Mouse (Mus musculus): ENCODE measurements around the gene Ubald1. TPM values are rescaled to one million over a fixed set of nuclear protein-coding genes. Genes with fewer than 3 reads are reported as not detected.

Gene Ubald1
- total and polyA plus RNA-seq, 3 experiments, result 9.6 to 53.7 (median 11.6) TPM

- Histone ChIP-seq H3K27me3 (replicated peaks) (no peaks in the 10 kb centered on the region), H3K79me2 (replicated peaks; ENCODE audit: control insufficient read depth, extremely low read depth, insufficient read depth, poor library complexity, severe bottlenecking) (no peaks in the 10 kb centered on the region), H3K4me1 (ENCODE audit: control insufficient read depth in 1 of 2, insufficient read depth in 2 of 2) (peaks cover 11 to 39% of the 10 kb centered on the region in 2 experiments), H3K27ac (ENCODE audit: insufficient read depth, low read depth) (no peak overlapping the region), H3K9me3 (replicated peaks; ENCODE audit: low read length) (no peaks in the 10 kb centered on the region), H3K36me3 (replicated peaks in 1 of 2; ENCODE audit: control insufficient read depth in 1 of 2, insufficient read depth in 1 of 2, low read length in 1 of 2) (peaks cover 0 to 6% of the 10 kb centered on the region in 2 experiments), H3K9ac (ENCODE audit: insufficient read depth, low read depth) (no peak overlapping the region), H3K4me2 (ENCODE audit: insufficient read depth, low read depth, poor library complexity, severe bottlenecking) (peak overlapping the region; percentile 14; the same call in 1 of the 2 replicates), H3K4me3 (replicated peaks in 1 of 3; ENCODE audit: low read depth in 2 of 3, low read length in 2 of 3, poor library complexity in 1 of 3) (no peak overlapping the region)
- dilution Hi-C loops (cut with MboI; ENCODE audit: extremely low pct_ligation_motif_present, extremely low pct_unique_long_range_greater_than_20kb, low sequenced_read_pairs) (no loop called here), in situ Hi-C loops (cut with MboI; ENCODE audit: low pct_ligation_motif_present, low pct_unique_long_range_greater_than_20kb, low sequenced_read_pairs) (loop anchor here (25.0 kb wide), 1 partner anchor 101 kb away; no protein-coding TSS in a partner anchor)
- no peak for DNase-seq (ENCODE audit: extremely low read depth)
- TF ChIP-seq UBTF (IDR thresholded peaks at IDR 0.05; ENCODE audit: low read depth, low read length), result no peak
- TF ChIP-seq KAT2A (IDR thresholded peaks at IDR 0.05; ENCODE audit: insufficient replicate concordance, low read length), result no peak
- no peak for TF ChIP-seq HCFC1 (IDR thresholded peaks at IDR 0.05; ENCODE audit: low read depth, low read length)
- no peak for TF ChIP-seq JUN (IDR thresholded peaks at IDR 0.05; ENCODE audit: insufficient read depth, low read depth, low read length)
- TF ChIP-seq PAX5 (IDR thresholded peaks at IDR 0.05; ENCODE audit: low read length), result no peak
- TF ChIP-seq POLR2A (IDR thresholded peaks at IDR 0.05; ENCODE audit: low read depth, low read length), result no peak
- TF ChIP-seq ZMIZ1 (IDR thresholded peaks at IDR 0.05; ENCODE audit: low read depth, low read length), result no peak
- TF ChIP-seq MXI1 (IDR thresholded peaks at IDR 0.05; ENCODE audit: low read depth, low read length), result no peak
- TF ChIP-seq MYC (IDR thresholded peaks at IDR 0.05; ENCODE audit: low read depth, low read length), result no peak
- no peak for TF ChIP-seq CHD2 (IDR thresholded peaks at IDR 0.05; ENCODE audit: low read length)
- no peak for TF ChIP-seq NELFE (IDR thresholded peaks at IDR 0.05; ENCODE audit: low read depth, low read length)
- no peak for TF ChIP-seq MEF2A (IDR thresholded peaks at IDR 0.05; ENCODE audit: borderline replicate concordance, low read depth, low read length)
Observed at GRCm38 (mm10) chr16:4863742-4864141, 16.4 kb downstream of the Ubald1 start.

GRCm38 (mm10) chr16:4862863-4863483, 17.1 kb downstream of the Ubald1 start:
- Histone ChIP-seq H3K27me3 (replicated peaks) (no peaks in the 10 kb centered on the region), H3K4me3 (replicated peaks in 1 of 3; ENCODE audit: low read depth in 2 of 3, low read length in 2 of 3, poor library complexity in 1 of 3) (peak overlapping the region in 1 of 3 experiments; percentile 7), H3K27ac (ENCODE audit: insufficient read depth, low read depth) (no peak overlapping the region), H3K4me2 (ENCODE audit: insufficient read depth, low read depth, poor library complexity, severe bottlenecking) (0 out of 2 replicates have a peak overlapping the region, but pooled peaks have one; percentile 17), H3K36me3 (replicated peaks in 1 of 2; ENCODE audit: control insufficient read depth in 1 of 2, insufficient read depth in 1 of 2, low read length in 1 of 2) (peaks cover 0 to under 1% of the 10 kb centered on the region in 2 experiments), H3K79me2 (replicated peaks; ENCODE audit: control insufficient read depth, extremely low read depth, insufficient read depth, poor library complexity, severe bottlenecking) (no peaks in the 10 kb centered on the region), H3K4me1 (ENCODE audit: control insufficient read depth in 1 of 2, insufficient read depth in 2 of 2) (peaks cover 11 to 39% of the 10 kb centered on the region in 2 experiments), H3K9me3 (replicated peaks; ENCODE audit: low read length) (no peaks in the 10 kb centered on the region), H3K9ac (ENCODE audit: insufficient read depth, low read depth) (no peak overlapping the region)
- TF ChIP-seq RCOR1 (conservative IDR thresholded peaks at IDR 0.05; ENCODE audit: low read depth, low read length) (no peak), MAX (IDR thresholded peaks at IDR 0.05; ENCODE audit: low read length) (peak; percentile 55; the same call in 1 of the 2 replicates), SMC3 (IDR thresholded peaks at IDR 0.05; ENCODE audit: low read depth, low read length) (peak; percentile 99), NRF1 (IDR thresholded peaks at IDR 0.05; ENCODE audit: low read depth, low read length) (0 out of 2 replicates have a peak, but pooled peaks have one; percentile 12), TBP (conservative IDR thresholded peaks at IDR 0.05; ENCODE audit: low read depth, low read length) (no peak), ELF1 (IDR thresholded peaks at IDR 0.05; ENCODE audit: low read depth, low read length) (peak; percentile 78), BHLHE40 (IDR thresholded peaks at IDR 0.05; ENCODE audit: low read depth, low read length) (peak; percentile 49), IRF4 (IDR thresholded peaks at IDR 0.05; ENCODE audit: low read depth, low read length) (peak; percentile 62; the same call in 1 of the 2 replicates), MYC (IDR thresholded peaks at IDR 0.05; ENCODE audit: low read depth, low read length) (peak; percentile 63; the same call in 1 of the 2 replicates), TCF12 (IDR thresholded peaks at IDR 0.05; ENCODE audit: low read depth, low read length) (peak; percentile 31; the same call in 1 of the 2 replicates), USF1 (IDR thresholded peaks at IDR 0.05; ENCODE audit: low read depth, low read length) (no peak), CHD1 (IDR thresholded peaks at IDR 0.05; ENCODE audit: low read depth, low read length) (0 out of 2 replicates have a peak, but pooled peaks have one; percentile 34), MEF2A (IDR thresholded peaks at IDR 0.05; ENCODE audit: borderline replicate concordance, low read depth, low read length) (peak; percentile 49; the same call in 1 of the 2 replicates), SIN3A (IDR thresholded peaks at IDR 0.05; ENCODE audit: low read length) (peak; percentile 52), JUN (IDR thresholded peaks at IDR 0.05; ENCODE audit: insufficient read depth, low read depth, low read length) (no peak), EP300 (IDR thresholded peaks at IDR 0.05; ENCODE audit: low read length) (no peak), RAD21 (IDR thresholded peaks at IDR 0.05; ENCODE audit: low read depth, low read length) (peak; percentile 100), CTCF (conservative IDR thresholded peaks at IDR 0.05 in 1 of 2, IDR thresholded peaks at IDR 0.05 in 1 of 2; ENCODE audit: low read depth in 2 of 2, low read length in 2 of 2) (peak; percentile 67 to 98), CHD2 (IDR thresholded peaks at IDR 0.05; ENCODE audit: low read length) (0 out of 2 replicates have a peak, but pooled peaks have one; percentile 18), ZC3H11A (IDR thresholded peaks at IDR 0.05; ENCODE audit: low read depth, low read length) (peak; percentile 85), MAZ (IDR thresholded peaks at IDR 0.05; ENCODE audit: low read depth, low read length) (peak; percentile 90; the same call in 1 of the 2 replicates)
- in situ Hi-C loops (cut with MboI; ENCODE audit: low pct_ligation_motif_present, low pct_unique_long_range_greater_than_20kb, low sequenced_read_pairs), result loop anchor here (25.0 kb wide), 1 partner anchor 101 kb away; no protein-coding TSS in a partner anchor
- dilution Hi-C loops (cut with MboI; ENCODE audit: extremely low pct_ligation_motif_present, extremely low pct_unique_long_range_greater_than_20kb, low sequenced_read_pairs), result no loop called here
- DNase-seq (ENCODE audit: extremely low read depth), result peak; percentile 90
